Mouse (Mus musculus): Measurements from ENCODE around the gene Zfp266. TPM values are rescaled to one million over a fixed set of nuclear protein-coding genes. Genes with fewer than 3 reads are reported as not detected.
A peak's percentile ranks its signal among the peaks of the same experiment; 100 is the strongest.

The Zfp266 gene
- polyA plus RNA-seq, 1 experiment, result 2.5 TPM

- Histone ChIP-seq H3K27ac (ENCODE audit: control insufficient read depth, insufficient read depth, low read depth, low read length) (peak within 1 kb of the TSS; percentile 76), H3K36me3 (ENCODE audit: control insufficient read depth, insufficient read depth, low read length) (no peaks in the 10 kb centered on the region), H3K4me3 (ENCODE audit: control insufficient read depth, low read depth, low read length) (peak within 1 kb of the TSS; percentile 96), H3K4me1 (ENCODE audit: control insufficient read depth, insufficient read depth, low read length) (no peaks in the 10 kb centered on the region; the same call in 1 of the 2 replicates), H3K27me3 (ENCODE audit: control insufficient read depth, insufficient read depth, low read length) (no peaks in the 10 kb centered on the region)
- TF ChIP-seq CTCF (IDR thresholded peaks at IDR 0.05; ENCODE audit: control insufficient read depth, insufficient read depth, insufficient replicate concordance, low read depth, low read length) (no peak), POLR2A (IDR thresholded peaks at IDR 0.05; ENCODE audit: control insufficient read depth, low read depth, low read length) (peak; percentile 63)
Observed at GRCm38 (mm10) chr9:20459377-20460317, 61.6 kb downstream of the Zfp266 start, which contains the start of gene Zfp26. Zfp26 (minus strand) TSS chr9:20460162.

GRCm38 (mm10) chr9:20453647-20454046, 67.6 kb downstream of the Zfp266 start:
- Histone ChIP-seq H3K36me3 (ENCODE audit: control insufficient read depth, insufficient read depth, low read length) (no peaks in the 10 kb centered on the region), H3K4me3 (ENCODE audit: control insufficient read depth, low read depth, low read length) (no peak overlapping the region), H3K4me1 (ENCODE audit: control insufficient read depth, insufficient read depth, low read length) (no peaks in the 10 kb centered on the region), H3K27me3 (ENCODE audit: control insufficient read depth, insufficient read depth, low read length) (no peaks in the 10 kb centered on the region), H3K27ac (ENCODE audit: control insufficient read depth, insufficient read depth, low read depth, low read length) (no peak overlapping the region)
- TF ChIP-seq POLR2A (IDR thresholded peaks at IDR 0.05; ENCODE audit: control insufficient read depth, low read depth, low read length), result no peak
- TF ChIP-seq CTCF (IDR thresholded peaks at IDR 0.05; ENCODE audit: control insufficient read depth, insufficient read depth, insufficient replicate concordance, low read depth, low read length), result no peak

- Histone ChIP-seq H3K36me3 (ENCODE audit: control insufficient read depth, insufficient read depth, low read length) (no peaks in the 10 kb centered on the region), H3K27ac (ENCODE audit: control insufficient read depth, insufficient read depth, low read depth, low read length) (no peak overlapping the region), H3K4me3 (ENCODE audit: control insufficient read depth, low read depth, low read length) (no peak overlapping the region), H3K27me3 (ENCODE audit: control insufficient read depth, insufficient read depth, low read length) (no peaks in the 10 kb centered on the region), H3K4me1 (ENCODE audit: control insufficient read depth, insufficient read depth, low read length) (no peaks in the 10 kb centered on the region)
- TF ChIP-seq POLR2A (IDR thresholded peaks at IDR 0.05; ENCODE audit: control insufficient read depth, low read depth, low read length), result no peak
- no peak for TF ChIP-seq CTCF (IDR thresholded peaks at IDR 0.05; ENCODE audit: control insufficient read depth, insufficient read depth, insufficient replicate concordance, low read depth, low read length)
Observed at GRCm38 (mm10) chr9:20451493-20451892, 69.7 kb downstream of the Zfp266 start.

Other genes with a start within 250 kb of the Zfp266 start
- gene Olfr39, start 239.1 kb downstream of the Zfp266 start, polyA plus RNA-seq (2012; rRNA removed), result 0.15 TPM in 1 of 2 replicates, not detected in the other
- gene Olfr873, start 222.9 kb downstream of the Zfp266 start, polyA plus RNA-seq (2012; rRNA removed), result 0.06 and 0.23 TPM in 2 replicates
- not detected in 2 replicates for gene Olfr18, start 185.3 kb downstream of the Zfp266 start, polyA plus RNA-seq (2012; rRNA removed)
- gene Zfp560, start 136.2 kb downstream of the Zfp266 start, polyA plus RNA-seq (2012; rRNA removed), result 26.5 and 28.8 TPM in 2 replicates
- 1.5 and 2.3 TPM in 2 replicates for gene Zfp26, start 61.3 kb downstream of the Zfp266 start, polyA plus RNA-seq (2012; rRNA removed)
- 8.8 and 9.4 TPM in 2 replicates for gene Zfp426, start 28.7 kb downstream of the Zfp266 start, polyA plus RNA-seq (2012; rRNA removed)
- 2.4 and 2.8 TPM in 2 replicates for gene Zfp846, start 59.9 kb upstream of the Zfp266 start, polyA plus RNA-seq (2012; rRNA removed)
- gene Ubl5, start 121.5 kb upstream of the Zfp266 start, polyA plus RNA-seq (2012; rRNA removed), result 175 and 241 TPM in 2 replicates
- 35.7 and 40.5 TPM in 2 replicates for gene Fbxl12, start 123.3 kb upstream of the Zfp266 start, polyA plus RNA-seq (2012; rRNA removed)
- 17.7 and 17.8 TPM in 2 replicates for gene Pin1, start 130.7 kb upstream of the Zfp266 start, polyA plus RNA-seq (2012; rRNA removed)
- 3.2 and 3.4 TPM in 2 replicates for gene Olfm2, start 224.9 kb upstream of the Zfp266 start, polyA plus RNA-seq (2012; rRNA removed)